Mouse (Mus musculus): ENCODE data around the gene Mettl16.

- TF ChIP-seq CTCF (IDR thresholded peaks at IDR 0.05; ENCODE audit: low read depth) (no peak), EP300 (IDR thresholded peaks at IDR 0.05; ENCODE audit: low read depth) (no peak)
These were observed 19.1 kb upstream of the Mettl16 start for GRCm38 (mm10) chr11:74751352-74752066.
